Mouse (Mus musculus) cerebellum, adult 2 months (tissue): ENCODE measurements around the gene Egfem1. TPM values are rescaled to one million over a fixed set of nuclear protein-coding genes. Genes with fewer than 3 reads are reported as not detected.

Source experiments
- DNase-seq, 2 experiments: peaks; one replicate each; pipeline ENCODE4 v3.0.0; 2021
- H3K27ac ChIP-seq: fragments of 200-500 bp; 2 replicates; pipeline ENCODE4 v1.5.1; 2012; ENCODE audit warnings: low read length, control low read depth, inconsistent platforms; ENCODE audit not compliant: insufficient read depth
- H3K27me3 ChIP-seq: fragments of 200-500 bp; 2 replicates; pipeline ENCODE4 v1.6.1; 2012; ENCODE audit warnings: inconsistent platforms, mild to moderate bottlenecking, low read length, moderate library complexity; ENCODE audit not compliant: control insufficient read depth, insufficient read depth
- H3K4me1 ChIP-seq: fragments of 200-500 bp; 2 replicates; pipeline ENCODE4 v1.6.1; 2011; ENCODE audit warnings: low read length; ENCODE audit not compliant: control insufficient read depth, insufficient read depth
- H3K4me3 ChIP-seq: fragments of 200-500 bp; replicated peaks from 2 replicates; pipeline ENCODE3; 2011; ENCODE audit warnings: mild to moderate bottlenecking, low read depth, low read length, control low read depth; ENCODE audit not compliant: insufficient read depth
- CTCF ChIP-seq: fragments of 200-500 bp; IDR thresholded peaks from 2 replicates; pipeline ENCODE4 v1.5.1; 2011; ENCODE audit warnings: low read depth, mild to moderate bottlenecking, control low read depth, low read length, moderate library complexity, borderline replicate concordance; ENCODE audit not compliant: insufficient read depth
- POLR2A ChIP-seq: fragments of 200-500 bp; IDR thresholded peaks from 2 replicates; pipeline ENCODE4 v1.6.1; 2011; ENCODE audit warnings: low read length, control low read depth, borderline replicate concordance; ENCODE audit not compliant: insufficient read depth
- WGBS: fragments of 180-500 bp; shearing (Covaris S2); methylation state at CpG from one replicate; pipeline ENCODE4 v1.1.7; 2018; 5-methylcytosine and 5-hydroxymethylcytosine counted together
- polyA plus RNA-seq: library from polyadenylated mRNA; depleted of rRNA; stranded (reverse); fragments of >200 nt; gene quantifications from 2 replicates; pipeline ENCODE4 v1.2.3, GENCODE M21; 2012

Egfem1 gene
- polyA plus RNA-seq, 1 experiment, result 3.6 TPM

DNA sequence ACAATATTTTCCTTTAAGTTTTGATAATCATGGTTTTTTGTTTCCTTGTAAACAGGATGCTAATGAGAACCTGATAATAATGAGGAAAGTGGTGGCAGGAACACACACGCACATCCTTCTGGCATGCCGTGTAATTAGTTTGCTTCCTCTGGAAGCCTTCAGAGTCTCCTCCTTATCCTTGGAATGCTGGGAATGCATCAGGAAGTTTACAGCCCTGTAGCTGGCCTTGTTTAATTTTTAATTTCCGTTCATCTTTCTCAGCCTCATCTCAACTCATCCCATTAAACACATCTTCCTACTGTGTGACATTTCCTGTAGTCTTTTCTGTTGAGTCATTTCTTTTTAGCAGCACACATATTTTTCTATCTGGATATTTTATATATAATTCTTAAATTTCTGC, 161.8 kb downstream of the Egfem1 start:
- no peak for DNase-seq
- no peak overlapping the region for H3K27ac ChIP-seq
- H3K27me3 ChIP-seq, result no peaks in the 10 kb centered on the region
- 52% methylated on average over 3 of the region's 3 CpGs for WGBS
- no peak overlapping the region for H3K4me3 ChIP-seq
- TF ChIP-seq CTCF (no peak), POLR2A (no peak)
- H3K4me1 ChIP-seq, result no peaks in the 10 kb centered on the region

DNA sequence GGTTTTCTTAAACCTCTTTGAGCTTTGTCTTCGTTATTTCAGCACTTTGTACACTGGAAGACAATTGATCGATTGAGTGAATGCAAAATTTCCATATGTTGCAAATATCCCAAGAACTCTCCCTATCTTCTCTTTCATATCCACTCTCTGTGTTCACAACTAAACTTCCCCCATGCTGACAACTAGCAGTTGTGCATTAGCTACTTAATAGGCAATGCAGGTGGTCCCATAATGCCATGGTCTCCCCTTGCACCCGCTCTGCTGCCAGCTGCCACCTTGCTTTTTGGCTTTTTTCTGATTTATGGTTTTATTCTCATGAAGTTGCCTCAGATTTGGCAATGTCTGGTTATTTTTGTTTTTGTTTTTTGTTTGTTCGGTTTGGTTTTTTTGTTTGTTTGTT, 209.8 kb downstream of the Egfem1 start:
- no peak overlapping the region for H3K4me3 ChIP-seq
- 60% methylated on average over 4 of the region's 4 CpGs for WGBS
- TF ChIP-seq POLR2A (no peak), CTCF (no peak)
- H3K4me1 ChIP-seq, result no peaks in the 10 kb centered on the region
- no peaks in the 10 kb centered on the region for H3K27me3 ChIP-seq
- H3K27ac ChIP-seq, result no peak overlapping the region
- no peak for DNase-seq

DNA sequence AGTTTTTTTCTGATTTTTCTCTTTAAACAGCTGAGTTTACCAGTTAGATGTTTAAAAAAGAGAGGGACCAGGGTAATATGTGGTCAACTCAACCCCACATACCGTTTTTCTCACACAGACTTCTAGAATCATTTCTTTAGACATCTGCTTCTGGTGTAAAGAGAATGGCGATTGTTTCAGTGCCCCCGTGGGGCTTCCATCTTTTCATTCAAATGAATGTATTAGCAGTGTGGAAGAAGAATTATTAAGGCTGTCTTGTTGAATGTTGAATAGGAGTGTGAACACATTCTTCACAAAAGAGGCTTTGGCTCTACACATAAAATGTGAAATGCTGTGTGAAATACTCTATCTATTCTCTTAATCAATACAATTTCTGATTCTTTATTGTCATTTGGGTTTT, 210.4 kb downstream of the Egfem1 start:
- DNase-seq, result no peak
- no peak overlapping the region for H3K4me3 ChIP-seq
- 8% methylated on average over 3 of the region's 3 CpGs for WGBS

DNA sequence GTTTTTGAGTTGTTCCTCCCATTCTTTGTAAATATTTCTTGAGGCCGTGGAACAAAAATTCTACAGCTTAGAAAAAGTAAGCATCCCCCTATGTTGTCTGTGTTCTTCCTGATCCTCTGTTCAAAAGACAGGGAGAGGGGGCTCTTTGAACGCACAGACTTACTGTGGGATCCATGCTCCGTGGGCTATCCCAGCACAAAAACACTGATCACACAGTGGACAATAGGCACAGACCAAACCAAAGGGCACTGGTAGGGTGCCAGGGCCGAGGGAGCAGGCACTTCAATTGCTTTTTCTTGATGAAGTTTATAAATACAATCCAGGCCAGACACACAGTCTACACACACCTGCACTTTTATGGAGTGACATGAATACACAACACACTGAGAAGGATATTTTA, 211.4 kb downstream of the Egfem1 start:
- WGBS, result 25% methylated on average over 4 of the region's 4 CpGs
- no peak for DNase-seq
- no peak overlapping the region for H3K4me3 ChIP-seq
- H3K27me3 ChIP-seq, result no peaks in the 10 kb centered on the region
- H3K27ac ChIP-seq, result no peak overlapping the region
- TF ChIP-seq POLR2A (no peak), CTCF (no peak)
- H3K4me1 ChIP-seq, result no peaks in the 10 kb centered on the region

More for the DNA sequence above, 210.4 kb downstream of the Egfem1 start:
- Histone ChIP-seq H3K27ac (no peak overlapping the region), H3K4me1 (no peaks in the 10 kb centered on the region), H3K27me3 (no peaks in the 10 kb centered on the region)
- no peak for TF ChIP-seq CTCF
- no peak for TF ChIP-seq POLR2A

DNA sequence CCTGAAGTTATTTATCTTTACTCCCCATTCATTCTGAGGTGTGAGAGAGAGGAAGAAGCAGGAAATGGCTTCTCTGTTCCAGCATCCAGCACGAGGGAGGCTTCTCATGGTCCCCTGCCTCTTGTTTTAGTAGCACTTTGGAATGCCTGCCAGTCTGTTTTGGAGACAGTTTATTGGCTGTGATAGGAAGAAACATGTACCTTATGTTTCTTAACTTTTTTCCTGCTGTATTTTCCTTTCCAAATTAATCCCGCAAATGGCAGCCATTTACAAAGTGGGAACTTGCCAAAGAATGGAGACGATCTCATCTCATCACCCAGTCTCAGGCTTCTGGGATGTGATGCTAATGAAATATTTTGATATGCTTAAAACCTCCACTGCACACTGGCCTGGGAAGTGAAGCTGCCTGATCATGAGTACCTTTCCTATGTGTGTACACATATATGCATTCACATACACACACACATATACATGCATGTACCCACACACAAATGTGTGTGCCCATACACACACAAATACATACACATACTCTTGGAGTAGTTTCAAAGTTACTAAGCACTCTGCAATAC, 260.5 kb downstream of the Egfem1 start:
- H3K4me3 ChIP-seq, result no peak overlapping the region
- H3K27ac ChIP-seq, result no peak overlapping the region
- no peak for DNase-seq
- H3K4me1 ChIP-seq, result no peaks in the 10 kb centered on the region
- H3K27me3 ChIP-seq, result no peaks in the 10 kb centered on the region
- TF ChIP-seq POLR2A, result no peak
- TF ChIP-seq CTCF, result no peak
- 48% methylated on average over 3 of the region's 3 CpGs for WGBS

DNA sequence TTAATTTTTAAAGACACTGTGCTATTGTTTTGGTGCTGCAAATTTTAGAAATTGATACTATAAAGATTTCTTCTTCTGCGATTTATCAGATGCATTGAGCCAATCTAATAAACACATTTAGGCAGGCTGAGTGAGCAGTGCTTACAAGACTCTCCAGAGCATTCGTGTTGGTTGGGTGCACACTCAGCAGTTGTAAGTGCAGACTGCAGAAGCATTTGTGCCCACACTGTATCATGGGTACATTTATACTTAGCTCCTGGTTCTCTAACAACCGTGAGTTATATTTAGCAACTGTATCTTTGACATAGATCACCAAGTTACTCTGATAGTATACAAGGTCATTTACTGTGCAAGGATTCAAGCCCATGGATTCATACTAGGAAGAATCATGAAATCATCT, 264.0 kb downstream of the Egfem1 start:
- Histone ChIP-seq H3K4me1 (no peaks in the 10 kb centered on the region), H3K4me3 (no peak overlapping the region), H3K27ac (no peak overlapping the region), H3K27me3 (no peaks in the 10 kb centered on the region)
- 85% methylated on average over 3 of the region's 3 CpGs for WGBS
- TF ChIP-seq POLR2A (no peak), CTCF (no peak)
- no peak for DNase-seq

DNA sequence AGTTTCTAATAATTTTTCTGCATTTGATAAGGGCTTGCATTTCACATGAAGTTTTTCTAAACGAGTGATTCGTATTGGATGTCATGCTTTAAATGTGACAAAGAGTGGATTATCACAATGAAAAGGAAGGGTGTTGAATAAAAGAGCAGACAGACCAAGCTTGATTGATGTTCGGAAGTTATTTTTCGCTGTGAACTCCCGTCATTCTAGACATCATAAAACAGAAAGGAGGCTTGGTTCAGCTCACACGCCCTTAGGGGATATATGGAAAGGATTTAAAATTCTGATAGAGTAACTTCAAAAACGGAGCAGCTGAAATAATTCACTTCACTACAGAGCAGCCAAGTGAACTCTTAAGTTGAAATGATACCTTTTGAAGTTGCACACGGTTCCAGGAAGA, 285.1 kb downstream of the Egfem1 start:
- 56% methylated on average over 8 of the region's 8 CpGs for WGBS
- Histone ChIP-seq H3K4me3 (no peak overlapping the region), H3K27me3 (no peaks in the 10 kb centered on the region), H3K4me1 (no peaks in the 10 kb centered on the region), H3K27ac (no peak overlapping the region)
- TF ChIP-seq CTCF (no peak), POLR2A (no peak)
- no peak for DNase-seq

DNA sequence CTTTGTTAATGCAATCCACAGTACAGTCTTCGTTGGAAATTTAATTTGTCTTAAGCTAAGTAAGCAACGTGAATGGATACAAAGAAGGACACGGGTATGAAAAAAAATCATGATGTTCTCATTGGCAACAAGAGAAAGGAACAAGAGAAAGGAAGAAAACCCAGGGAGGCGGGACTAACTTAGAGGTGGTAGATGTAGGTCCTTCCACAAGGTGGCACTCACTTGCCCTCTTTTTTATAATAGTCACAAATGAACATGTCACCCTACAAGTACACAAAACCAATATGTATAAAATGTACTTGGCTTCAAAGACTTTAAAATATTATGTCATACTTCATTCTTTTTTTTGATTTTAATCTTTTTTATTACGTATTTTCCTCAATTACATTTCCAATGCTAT, 288.7 kb downstream of the Egfem1 start:
- Histone ChIP-seq H3K4me1 (no peaks in the 10 kb centered on the region), H3K27me3 (no peaks in the 10 kb centered on the region), H3K4me3 (no peak overlapping the region), H3K27ac (no peak overlapping the region)
- 69% methylated on average over 5 of the region's 5 CpGs for WGBS
- TF ChIP-seq POLR2A (no peak), CTCF (no peak)
- DNase-seq, result no peak
